Mouse (Mus musculus): ENCODE data around the gene Pde2a.

Pde2a gene

DNA sequence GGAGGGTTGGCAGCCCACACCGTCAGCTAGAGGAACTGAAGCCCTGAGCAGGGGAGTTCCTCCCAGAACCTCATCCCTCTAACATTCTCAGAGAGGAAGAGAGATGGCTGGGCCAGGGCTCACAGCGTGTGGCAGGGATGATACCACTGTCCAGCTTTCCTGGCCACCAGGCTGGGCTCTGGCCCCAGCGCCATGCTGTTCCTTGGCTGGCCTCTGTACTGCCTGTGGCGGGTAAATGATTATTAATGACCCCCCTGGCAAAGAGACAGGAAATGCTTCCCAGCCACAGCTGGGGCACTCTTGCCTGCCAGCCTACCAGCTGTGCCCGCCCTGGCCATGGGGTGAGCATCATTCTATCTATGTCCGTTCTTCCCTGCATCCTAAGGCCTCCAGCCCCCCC is 33.6 kb downstream of the Pde2a start:
- DNase-seq, result no peak

DNA sequence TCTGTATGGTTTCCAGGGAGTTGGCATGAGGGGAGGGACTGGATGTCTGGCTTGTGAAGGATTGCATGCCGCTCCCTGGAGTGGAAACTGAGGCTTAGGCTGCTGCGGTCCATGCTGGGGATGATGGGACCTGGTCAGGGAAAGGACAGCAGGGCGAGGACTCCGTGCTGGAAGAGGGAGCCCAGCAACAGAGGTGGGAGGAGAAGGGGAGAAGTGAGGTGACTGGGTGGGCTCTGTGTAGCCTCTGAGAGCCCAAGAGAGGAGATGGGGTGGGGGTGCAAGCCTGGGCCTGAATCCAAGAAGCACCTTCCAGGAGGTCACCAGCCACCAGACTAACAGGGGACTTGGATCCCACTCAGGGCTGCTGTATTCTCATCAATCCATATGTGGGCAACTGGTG is 34.8 kb downstream of the Pde2a start:
- no peak for DNase-seq

DNA sequence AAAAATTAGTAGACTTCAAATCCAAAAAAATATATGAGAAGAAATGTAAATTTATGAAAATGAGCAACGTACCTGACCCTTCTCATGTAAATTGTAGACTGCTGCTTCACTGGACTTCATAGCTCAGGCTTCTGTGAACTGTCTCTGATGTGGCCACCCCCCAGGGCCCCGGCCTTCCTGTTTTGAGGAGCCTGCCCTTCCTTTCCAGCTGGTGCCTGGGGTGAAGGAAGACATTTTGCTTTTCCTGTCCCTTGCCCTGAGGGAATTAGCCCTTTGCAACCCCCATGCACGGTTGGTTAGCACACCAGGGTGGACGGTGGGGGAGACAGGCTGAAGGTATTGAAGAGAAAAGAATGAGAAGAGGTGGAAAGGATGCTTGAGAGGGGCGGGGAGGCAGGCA is 35.3 kb downstream of the Pde2a start:
- no peak for DNase-seq

DNA sequence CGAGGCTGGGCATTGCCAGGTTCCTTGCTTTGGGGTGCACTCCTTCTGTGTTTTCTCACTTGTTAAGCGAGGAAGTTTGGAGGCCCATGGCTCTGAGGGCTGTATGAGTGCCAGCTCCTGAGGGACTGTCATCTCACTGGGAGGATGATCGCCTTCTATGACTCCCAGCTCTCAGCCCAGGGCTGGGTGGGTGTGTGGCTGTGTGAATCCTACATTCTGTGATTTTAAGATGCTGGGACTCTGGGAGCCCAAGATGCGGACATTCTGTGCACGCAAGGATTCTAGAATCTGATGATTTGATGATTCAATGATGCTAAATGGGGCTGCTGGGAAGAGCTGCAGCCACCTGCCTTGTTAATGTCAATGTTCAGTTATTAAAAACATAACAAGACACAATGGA is 35.8 kb downstream of the Pde2a start:
- DNase-seq, result no peak

DNA sequence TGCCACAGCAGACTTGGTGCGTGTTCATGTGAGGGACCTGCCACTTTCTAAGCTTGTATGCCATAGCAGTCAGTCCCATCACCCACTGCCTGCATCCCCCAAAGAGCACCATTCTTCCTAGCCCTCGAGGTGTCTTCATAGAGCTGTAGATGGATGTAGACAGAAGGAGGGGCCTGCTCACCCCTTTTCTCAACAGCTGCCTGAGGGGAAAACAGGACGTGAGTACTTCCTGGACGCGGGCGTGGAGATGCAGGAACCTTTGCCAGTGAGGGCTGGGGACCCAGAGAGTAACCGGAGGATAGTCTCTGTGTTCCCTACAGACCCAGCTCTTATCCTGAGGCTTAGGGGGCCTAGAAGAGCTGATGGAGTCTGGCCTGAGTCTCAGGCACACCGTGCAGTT is 36.3 kb downstream of the Pde2a start:
- peak; percentile 26 for DNase-seq

DNA sequence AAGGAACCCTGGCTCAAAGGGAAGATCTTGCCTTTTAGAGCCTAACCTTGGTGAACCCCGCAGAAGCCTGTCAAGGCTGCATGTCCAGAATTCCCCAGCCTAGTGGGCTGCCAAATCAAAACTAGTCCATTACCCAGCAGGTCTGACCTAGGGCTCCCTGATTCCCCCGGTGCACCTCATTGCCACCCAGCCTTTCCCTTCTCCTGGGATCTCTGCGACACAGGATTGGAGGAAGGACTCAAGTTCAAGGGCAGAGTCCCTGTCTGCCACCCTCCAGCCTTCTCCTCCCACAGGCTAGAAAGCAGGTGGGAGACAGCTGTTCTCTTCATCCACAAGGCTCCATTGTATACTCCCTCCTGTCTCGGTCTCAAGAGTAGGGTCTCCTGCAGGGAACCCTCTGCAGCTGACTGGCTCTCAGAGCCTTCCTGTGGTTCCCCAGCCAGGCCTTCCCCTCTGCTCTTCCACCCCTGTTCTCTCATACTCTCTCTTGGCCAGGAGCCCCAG is 36.8 kb downstream of the Pde2a start:
- no peak for DNase-seq

DNA sequence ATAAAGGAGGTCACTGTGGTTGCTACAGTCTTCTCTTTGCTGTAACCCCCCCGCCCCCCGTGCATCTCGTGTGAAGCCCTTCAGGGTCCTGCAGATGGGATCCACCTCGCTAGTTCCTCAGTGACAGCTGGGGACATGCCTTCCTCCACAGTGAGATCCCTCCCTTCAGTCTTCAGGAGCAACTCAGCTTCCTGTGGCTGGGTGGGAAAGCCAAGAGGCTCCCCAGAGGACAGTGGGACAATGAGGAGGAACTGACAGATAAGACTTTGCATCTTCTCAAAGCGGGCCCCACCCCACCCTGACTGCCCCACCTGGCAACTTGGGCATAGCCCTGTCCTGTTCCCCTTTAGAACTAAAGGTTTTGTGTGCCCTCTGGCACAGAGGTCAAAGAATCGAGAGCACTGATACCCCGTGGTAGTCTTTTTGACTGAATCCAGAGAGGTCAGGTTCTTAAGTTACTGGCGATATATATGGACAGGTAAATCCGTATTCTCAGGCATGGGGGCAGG is 37.9 kb downstream of the Pde2a start:
- DNase-seq, result no peak

DNA sequence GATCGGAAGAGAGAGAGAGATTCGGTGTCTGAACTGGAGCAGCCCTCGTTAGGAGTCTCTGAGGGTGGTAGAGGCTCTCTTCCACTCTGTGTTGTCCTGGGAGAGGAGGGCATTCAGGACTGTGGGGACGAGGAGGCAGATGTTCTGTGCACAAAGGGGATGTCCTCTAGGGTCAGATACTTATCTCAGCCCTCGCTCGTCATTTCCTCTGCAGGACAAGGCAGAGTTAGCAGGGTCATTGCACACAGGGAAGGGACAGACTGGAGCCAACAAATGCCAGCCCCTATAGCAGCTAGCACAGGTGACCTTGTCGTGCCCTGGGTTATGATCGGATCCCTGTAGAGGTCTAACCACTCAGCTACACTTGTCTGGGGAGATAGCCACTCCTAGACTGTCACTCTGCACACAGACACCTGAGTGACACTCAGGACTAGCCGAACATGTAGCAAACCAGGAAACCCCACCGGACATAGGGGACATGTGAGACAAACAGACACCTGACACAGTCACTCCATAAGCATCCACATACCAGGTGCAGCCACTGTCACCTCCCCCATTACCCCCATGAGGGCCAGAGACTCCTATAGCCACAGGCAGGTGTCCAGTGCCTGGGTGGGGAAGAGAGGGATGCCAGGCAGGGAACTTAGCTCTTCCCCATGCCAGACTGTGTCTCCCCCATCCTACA is 38.6 kb downstream of the Pde2a start:
- DNase-seq, result no peak

DNA sequence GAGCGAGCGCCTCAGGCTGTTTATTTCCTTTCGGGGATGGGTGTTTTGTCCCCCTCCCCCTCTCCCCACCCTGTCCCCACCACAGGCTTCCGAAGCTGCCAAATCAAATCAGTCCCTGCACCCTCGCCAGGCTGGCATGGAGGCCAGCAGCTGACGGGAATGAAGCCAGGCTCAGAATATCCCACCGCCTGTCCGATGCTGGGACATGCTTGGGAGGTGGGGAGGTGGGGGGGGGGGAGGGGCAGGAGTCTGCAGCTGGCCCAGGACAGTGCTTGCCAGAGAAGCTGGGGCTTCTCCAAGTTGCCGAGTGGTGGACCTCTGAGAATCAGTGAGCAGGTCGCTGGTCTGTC is 39.1 kb downstream of the Pde2a start:
- DNase-seq, result no peak

DNA sequence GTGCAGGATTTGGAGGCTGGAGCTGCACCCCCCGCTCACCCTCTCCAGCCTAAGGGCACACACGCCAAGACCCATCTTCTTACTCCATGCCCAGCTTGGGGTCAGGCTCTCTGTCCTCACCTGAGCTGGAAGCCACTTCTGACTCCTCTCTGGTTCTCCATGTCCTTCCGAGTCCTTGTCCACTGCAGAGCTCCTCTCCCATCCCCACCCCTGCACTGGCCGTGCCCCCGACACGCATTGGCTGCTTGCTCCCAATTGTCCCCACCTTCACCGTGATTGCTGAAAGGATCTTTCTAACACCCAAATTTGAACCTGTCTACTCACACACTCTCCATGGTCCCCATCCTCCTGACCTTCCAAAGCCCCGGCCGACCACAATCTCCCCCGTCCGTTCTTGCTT is 40.1 kb downstream of the Pde2a start:
- DNase-seq, result no peak

DNA sequence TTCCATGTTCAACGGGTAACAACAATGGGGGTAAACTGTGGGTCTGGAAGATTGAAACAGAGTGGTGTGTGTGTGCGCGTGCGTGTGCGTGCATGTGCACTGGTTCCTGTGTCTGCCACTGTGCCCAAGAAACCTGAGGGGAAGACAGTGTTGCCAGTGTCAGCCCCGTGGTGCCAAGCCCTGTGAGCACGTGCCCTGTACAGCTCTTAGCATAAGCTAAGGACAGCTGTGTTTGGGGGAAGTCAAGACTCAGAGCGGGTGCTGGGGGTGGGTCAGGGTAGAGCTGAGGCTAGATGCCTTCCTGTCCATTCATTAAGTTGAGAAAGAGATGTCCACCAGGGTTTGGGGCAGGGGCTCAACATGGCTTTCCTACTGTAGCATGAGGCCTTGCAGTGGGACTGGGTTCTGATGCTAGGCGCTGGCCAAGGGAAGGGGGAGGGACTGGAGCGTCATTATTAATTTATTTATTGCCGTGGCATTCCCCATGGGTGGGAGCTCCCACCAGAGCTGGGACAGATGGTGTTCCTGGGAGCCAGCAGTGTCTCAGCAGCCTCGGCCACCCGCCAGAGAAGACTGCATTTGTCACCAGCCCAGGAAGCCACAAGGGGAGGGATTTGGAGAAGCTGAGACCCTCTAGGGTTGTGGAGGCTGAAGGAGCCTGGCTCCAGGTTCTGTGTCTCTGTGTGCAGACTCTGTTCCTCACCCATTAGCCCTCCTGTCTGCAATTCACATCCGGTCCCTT is 41.0 kb downstream of the Pde2a start:
- no peak for DNase-seq

DNA sequence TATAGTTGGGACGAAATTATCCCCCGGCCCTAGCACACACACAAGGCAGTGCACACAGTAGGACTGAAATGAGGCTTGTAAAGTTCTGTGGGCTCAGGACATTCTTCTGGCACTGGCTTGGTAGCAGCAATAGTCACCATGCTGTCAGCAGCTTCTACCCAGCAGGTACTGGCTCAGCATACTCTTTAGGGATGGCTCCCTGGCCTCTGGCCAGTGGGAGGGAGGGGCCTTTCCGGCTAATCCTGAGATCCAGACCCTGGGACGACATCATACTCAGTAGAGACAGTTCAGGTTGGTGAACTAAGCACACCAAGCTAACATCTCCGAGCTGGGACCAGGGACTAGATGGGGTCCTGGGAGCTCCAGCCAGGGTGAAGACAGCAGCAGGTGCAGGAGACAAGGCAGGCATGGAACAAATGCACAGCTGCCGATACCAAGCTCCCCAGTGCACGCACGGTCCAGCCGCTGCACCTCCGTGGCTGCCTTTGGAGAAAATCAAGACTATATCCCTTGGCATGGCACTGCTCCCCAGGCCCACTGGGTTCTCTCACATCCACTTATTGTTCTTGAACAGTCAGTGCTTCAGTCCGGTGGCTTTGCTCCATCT is 42.3 kb downstream of the Pde2a start:
- no peak for DNase-seq

DNA sequence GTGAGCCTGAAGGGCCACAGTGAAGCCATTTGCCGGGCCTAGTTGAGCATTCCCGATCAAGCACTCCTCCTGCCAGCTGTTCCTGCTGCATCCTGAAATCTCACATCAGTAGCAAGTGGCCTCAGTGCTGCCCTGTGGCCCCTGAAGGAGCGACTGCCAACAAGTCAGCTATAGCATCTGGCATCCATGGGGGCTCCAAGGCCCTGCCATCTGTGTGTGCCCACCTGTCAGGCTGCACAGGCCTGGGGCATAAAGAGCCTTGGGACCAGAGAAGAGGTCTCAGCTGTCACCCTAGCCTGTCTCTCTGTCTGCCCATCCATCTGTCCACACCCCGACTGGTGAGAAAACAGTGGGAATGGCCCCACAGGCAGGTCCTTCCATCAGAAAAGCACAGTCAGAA is 43.4 kb downstream of the Pde2a start:
- no peak for DNase-seq

DNA sequence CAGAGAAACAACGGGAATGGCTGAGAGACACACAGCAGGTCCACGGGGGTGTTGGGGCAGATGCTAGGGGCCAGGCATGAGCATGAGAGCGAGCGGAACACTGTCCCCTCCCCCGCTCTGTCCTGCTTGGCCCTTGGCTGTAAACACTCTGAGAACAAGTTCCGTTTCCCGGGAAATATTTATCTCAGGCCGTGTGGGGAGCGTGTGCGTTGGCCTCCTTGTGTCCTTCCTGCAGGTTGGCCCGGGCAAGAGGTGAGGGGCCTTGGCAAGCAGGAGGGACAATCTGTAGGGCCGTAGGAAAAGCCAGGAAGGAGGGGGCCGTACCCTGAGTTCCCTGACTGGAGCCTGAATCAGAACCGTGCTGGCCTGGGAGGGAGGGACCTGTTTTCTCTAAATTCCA is 43.9 kb downstream of the Pde2a start:
- no peak for DNase-seq

DNA sequence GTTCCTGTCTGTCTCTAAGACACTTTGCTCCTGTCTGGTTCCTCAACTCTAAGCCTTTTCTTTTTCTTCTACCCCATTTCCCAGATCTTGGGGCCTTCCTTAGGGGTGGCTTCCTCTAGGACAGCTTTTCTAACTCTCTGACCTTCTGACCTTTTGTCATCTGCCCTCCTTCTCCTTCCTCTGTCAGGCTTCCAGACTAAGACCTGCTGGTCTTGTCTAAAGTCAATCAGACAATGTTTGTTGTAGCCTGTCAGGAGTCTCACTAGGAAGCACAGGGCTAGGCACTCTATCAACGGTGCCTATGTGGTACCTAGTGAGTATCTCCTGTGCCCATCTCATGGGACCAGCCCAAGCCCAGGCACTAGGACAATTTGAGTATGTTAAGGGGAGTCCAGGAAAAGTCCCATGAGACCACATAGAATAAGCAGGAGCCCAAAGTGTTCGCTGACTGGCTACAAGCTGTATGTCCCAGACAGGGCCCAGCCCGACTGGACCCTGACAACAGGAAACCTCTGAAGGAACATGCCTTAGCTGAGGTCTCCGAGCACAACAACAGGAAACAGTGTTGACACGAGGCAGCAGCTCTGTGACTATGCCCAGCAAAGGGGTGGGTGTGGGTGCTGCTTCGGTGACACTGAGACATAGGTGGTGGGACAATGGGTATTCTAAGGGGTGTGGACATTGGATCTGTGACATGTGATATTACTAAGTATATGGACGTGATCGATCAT is 44.5 kb downstream of the Pde2a start:
- DNase-seq, result no peak

DNA sequence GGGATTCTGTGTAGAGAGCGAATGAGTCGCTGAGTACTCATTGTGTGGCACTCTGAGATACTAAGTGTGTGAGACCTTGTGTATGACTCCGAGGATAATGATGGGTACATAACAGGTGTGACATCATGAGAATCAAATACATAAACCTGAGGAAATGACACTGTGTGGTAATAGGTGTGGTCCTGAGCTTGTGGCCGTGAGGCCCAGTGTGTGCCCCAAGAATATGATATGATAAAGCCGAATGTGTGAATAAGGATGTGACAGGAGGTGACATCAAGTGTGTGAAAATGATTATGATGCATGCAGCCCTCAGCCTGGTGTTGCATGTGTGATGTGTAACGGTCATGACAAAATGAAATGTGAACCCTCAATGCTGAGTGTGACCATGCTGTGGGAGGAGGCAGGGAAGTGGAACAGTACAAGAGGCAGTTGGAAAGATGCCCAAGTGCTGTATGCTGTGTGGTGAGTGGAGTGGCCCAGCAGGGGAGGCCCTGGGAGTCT is 45.1 kb downstream of the Pde2a start:
- no peak for DNase-seq

DNA sequence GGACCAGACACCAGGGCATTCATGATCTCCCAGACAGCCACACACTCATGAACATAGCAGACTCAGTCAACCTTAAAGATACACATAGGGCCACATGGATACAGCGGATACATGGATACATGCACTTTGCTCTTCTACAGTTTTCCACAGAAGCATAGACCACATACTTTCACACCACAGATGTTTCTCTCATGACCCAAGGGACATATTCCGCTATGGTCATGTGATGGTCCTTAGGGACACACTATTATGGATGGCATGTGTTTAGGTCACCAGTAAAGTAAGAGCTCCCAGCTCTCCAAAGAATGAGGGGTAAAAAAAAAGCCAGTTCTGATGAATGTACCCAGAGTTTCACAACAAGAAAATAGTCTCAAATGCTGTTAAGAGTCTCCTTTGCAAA is 49.9 kb downstream of the Pde2a start:
- DNase-seq, result no peak

DNA sequence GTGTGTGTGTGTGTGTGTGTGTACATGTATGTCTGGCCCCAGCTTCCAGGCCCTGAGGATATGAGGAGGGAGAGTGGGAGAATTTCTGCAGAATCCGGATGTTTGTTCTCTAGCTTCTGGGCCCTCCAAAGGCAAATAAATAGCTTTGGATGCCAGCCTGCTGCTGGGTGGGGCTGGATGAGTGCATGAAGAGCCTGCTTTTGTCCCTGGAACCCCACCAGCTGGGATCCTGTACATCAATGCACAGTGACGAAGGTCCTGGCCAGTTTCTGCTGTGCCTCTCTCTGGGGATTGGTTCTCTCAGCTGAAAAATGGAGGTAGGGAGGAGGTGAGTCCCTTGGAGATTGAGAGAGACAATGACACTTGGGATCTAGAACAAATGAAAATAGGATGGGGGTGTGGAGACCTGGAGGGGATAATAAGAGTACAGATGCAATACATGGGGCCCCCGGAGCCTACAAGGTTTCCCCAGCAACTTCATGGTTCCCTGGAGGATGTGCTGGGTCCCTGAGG is 50.5 kb downstream of the Pde2a start:
- no peak for DNase-seq

DNA sequence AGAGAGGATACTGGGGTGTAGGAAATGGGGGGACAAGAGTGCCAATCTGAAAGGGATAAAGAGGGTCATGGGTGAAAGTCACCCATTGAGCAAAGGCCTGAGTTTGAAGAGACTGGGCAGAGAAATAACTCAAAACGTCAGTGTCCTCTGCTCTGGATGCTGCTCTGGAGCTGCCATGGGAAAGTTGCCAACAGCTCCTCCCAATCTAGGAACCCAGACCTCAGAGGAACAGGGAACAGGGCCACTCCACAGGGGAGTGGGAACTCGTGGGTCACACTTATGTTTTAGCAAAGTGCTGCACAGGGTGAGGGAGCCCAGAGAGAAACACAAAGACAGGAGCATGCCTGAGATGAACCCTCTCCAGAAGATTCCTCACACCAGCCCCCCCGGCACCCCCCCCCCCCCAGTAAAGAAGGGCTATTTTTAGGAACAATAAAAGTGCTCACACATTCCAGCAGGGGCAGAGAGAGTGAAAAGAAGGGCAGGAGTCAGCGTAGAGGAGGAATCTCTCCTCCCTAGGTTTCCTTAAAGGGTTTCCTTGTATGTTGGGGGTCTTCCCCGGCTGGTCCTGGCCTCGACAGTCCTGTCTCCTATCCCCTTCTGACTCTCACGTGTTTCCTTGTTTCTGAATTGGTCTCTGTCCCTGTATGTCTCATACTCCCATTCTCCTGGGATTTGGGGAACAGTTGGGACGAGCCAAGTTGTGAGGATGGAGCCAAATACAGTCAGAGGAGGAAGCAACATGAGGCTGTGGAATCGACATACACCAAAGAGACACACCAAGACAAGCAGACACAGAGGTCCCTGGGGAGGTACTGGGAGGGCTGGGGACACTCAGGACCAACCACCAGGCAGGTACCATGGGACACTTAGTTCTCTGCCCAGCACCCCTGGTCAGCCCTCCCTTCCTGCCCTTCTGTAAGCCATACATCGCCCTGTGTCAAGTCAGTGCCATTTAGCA is 51.4 kb downstream of the Pde2a start:
- no peak for DNase-seq

DNA sequence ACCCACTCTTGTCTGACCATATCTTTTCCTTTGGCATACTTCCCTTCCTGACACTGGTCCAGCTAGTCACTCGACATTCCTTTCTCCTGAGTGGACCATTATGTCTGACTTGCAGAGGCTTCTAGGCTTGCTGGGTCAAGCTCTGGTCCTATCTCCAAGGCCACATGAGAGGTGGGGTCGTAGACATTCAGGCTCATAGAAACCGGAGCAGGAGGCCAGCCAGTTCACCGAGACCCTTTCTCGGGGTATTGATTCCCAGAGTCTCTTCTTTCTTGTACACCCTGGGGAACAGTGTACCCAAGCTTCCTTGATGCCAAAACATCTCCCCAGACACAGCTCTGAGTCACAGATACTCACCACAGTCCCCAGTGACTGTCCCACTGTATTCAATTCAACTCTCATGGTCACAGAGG is 52.9 kb downstream of the Pde2a start:
- no peak for DNase-seq

DNA sequence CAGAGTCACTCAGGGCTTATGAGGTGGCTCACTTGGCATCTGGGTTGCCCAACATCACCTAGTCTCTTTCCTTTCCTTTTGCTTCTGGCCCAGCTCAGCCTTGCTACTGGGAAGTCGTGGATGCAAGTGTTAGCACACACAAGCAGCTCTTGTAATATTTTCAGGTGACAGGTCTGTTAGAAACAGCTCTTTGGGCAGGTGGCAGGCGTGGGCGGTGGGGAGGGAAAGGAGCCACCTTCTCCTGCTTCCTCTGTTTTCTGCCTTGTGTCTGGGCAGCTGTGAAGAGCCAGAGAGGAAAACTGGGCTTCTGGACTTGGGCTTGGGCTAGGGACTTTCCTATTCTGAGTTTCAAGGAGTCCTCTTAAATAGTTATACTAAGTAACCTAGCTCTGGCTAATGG is 54.5 kb downstream of the Pde2a start:
- no peak for DNase-seq

DNA sequence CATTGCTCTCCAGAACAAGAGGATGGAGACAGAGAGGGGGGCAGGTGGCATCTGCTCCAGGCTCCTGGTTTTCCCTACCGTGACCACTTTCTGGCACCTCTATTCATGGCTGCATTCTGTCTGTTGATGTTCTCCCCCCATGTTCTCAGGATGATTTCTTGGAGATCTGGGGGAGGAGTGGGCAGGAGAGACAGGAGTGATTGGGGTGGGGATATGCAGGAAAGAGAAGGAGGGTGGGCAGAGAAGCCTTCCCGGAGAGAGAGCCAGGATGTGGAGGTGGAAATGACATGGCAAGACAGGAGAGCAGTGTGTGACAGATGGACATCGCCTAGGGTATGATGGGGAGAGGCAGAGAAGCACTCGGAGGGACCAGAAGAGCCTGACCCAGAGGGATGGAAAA is 55.0 kb downstream of the Pde2a start:
- DNase-seq, result no peak

Measured in thymus, postnatal 25 days (tissue).